In genomic region chr5:99729361-99729882, GRCm38 (mm10) we compare ENCODE assay signal across 8 mouse cellular contexts. TPM values are rescaled to one million over a fixed set of nuclear protein-coding genes. Genes with fewer than 3 reads are reported as not detected.
A peak's percentile ranks its signal among the peaks of the same experiment; 100 is the strongest.
DNase-seq lines count a peak whose midpoint lies in the region; ATAC-seq and TF ChIP-seq lines count a peak whose summit lies in the region.

No protein-coding gene starts in this region.

- H3K27me3 ChIP-seq in forebrain, postnatal 0 days (ENCODE audit: insufficient read depth, low read length), result no peaks in the 10 kb centered on the region
- peaks cover 5% of the 10 kb centered on the region for H3K27me3 ChIP-seq in hindbrain, embryonic 16.5 days (replicated peaks; ENCODE audit: control insufficient read depth, insufficient read depth, low read length)
- H3K27me3 ChIP-seq in limb, embryonic 10.5 days (ENCODE audit: low read depth, poor library complexity, severe bottlenecking), result peaks cover 40% of the 10 kb centered on the region
- no peaks in the 10 kb centered on the region for H3K27me3 ChIP-seq in midbrain, embryonic 16.5 days (ENCODE audit: control insufficient read depth, insufficient read depth, low read depth, low read length)

- peaks cover 9% of the 10 kb centered on the region for H3K4me1 ChIP-seq in forebrain, postnatal 0 days (ENCODE audit: insufficient read depth)
- peaks cover 7% of the 10 kb centered on the region for H3K4me1 ChIP-seq in hindbrain, embryonic 16.5 days (ENCODE audit: control insufficient read depth, insufficient read depth, low read depth, low read length)
- H3K4me1 ChIP-seq in limb, embryonic 10.5 days, result peaks cover 29% of the 10 kb centered on the region
- H3K4me1 ChIP-seq in midbrain, embryonic 16.5 days (ENCODE audit: control insufficient read depth, insufficient read depth, low read length), result peaks cover 5% of the 10 kb centered on the region; the same call in 1 of the 2 replicates

- H3K9ac ChIP-seq in forebrain, postnatal 0 days, result peak overlapping the region; percentile 44
- peak overlapping the region; percentile 61 for H3K9ac ChIP-seq in hindbrain, embryonic 16.5 days (ENCODE audit: low read depth, low read length)
- peak overlapping the region; percentile 62 for H3K9ac ChIP-seq in midbrain, embryonic 16.5 days (ENCODE audit: low read depth, low read length)

- WGBS in forebrain, postnatal 0 days, result under 1% methylated on average over 18 of the region's 18 CpGs
- under 1% methylated on average over 18 of the region's 18 CpGs for WGBS in hindbrain, embryonic 16.5 days
- WGBS in limb, embryonic 10.5 days, result under 1% methylated on average over 18 of the region's 18 CpGs
- under 1% methylated on average over 18 of the region's 18 CpGs for WGBS in midbrain, embryonic 16.5 days

- H3K27ac ChIP-seq in forebrain, postnatal 0 days (ENCODE audit: low read depth, low read length), result no peak overlapping the region
- H3K27ac ChIP-seq in hindbrain, embryonic 16.5 days (ENCODE audit: low read depth, low read length), result peak overlapping the region; percentile 79; the same call in 1 of the 2 replicates
- H3K27ac ChIP-seq in limb, embryonic 10.5 days, result peak overlapping the region; percentile 92
- peak overlapping the region; percentile 60 for H3K27ac ChIP-seq in midbrain, embryonic 16.5 days (ENCODE audit: low read length)

- H3K9me3 ChIP-seq in forebrain, postnatal 0 days (ENCODE audit: low read length), result no peaks in the 10 kb centered on the region
- no peaks in the 10 kb centered on the region for H3K9me3 ChIP-seq in hindbrain, embryonic 16.5 days (ENCODE audit: control insufficient read depth, low read length)
- no peaks in the 10 kb centered on the region for H3K9me3 ChIP-seq in limb, embryonic 10.5 days (replicated peaks)
- H3K9me3 ChIP-seq in midbrain, embryonic 16.5 days (replicated peaks; ENCODE audit: control insufficient read depth, low read length, poor library complexity, severe bottlenecking), result no peaks in the 10 kb centered on the region

- no peaks in the 10 kb centered on the region for H3K36me3 ChIP-seq in forebrain, postnatal 0 days (ENCODE audit: insufficient read depth)
- no peaks in the 10 kb centered on the region for H3K36me3 ChIP-seq in hindbrain, embryonic 16.5 days (ENCODE audit: control insufficient read depth, insufficient read depth, low read length)
- H3K36me3 ChIP-seq in limb, embryonic 10.5 days, result 0 out of 2 replicates have a peak, but pooled peaks cover 2% of the 10 kb centered on the region
- H3K36me3 ChIP-seq in midbrain, embryonic 16.5 days (ENCODE audit: control insufficient read depth, insufficient read depth, low read length), result no peaks in the 10 kb centered on the region

- TF ChIP-seq CTCF in forebrain, postnatal 0 days (IDR thresholded peaks at IDR 0.05; ENCODE audit: low read depth), result no peak

- DNase-seq in ZHBTc4 (ENCODE audit: low read depth, low spot score) (peak; percentile 64), MN1 (ENCODE audit: low spot score) (no peak)
- DNase-seq in cerebellum, adult 18-20 months, result peak; percentile 42 to 52
- peak; percentile 70 for DNase-seq in forebrain, postnatal 0 days
- DNase-seq in limb, embryonic 10.5 days (ENCODE audit: low spot score), result peak; percentile 77
- no peak for DNase-seq in urinary bladder, postnatal 4 days (ENCODE audit: low spot score in 2 of 2)

- ATAC-seq in forebrain, postnatal 0 days, result peak; percentile 71
- ATAC-seq in hindbrain, embryonic 16.5 days, result peak; percentile 78
- ATAC-seq in midbrain, embryonic 16.5 days, result peak; percentile 59

- H3K4me3 ChIP-seq in forebrain, postnatal 0 days (ENCODE audit: low read depth, low read length), result peak overlapping the region; percentile 59
- peak overlapping the region; percentile 63 for H3K4me3 ChIP-seq in hindbrain, embryonic 16.5 days (ENCODE audit: low read length)
- peak overlapping the region; percentile 76 for H3K4me3 ChIP-seq in limb, embryonic 10.5 days
- peak overlapping the region; percentile 73 for H3K4me3 ChIP-seq in midbrain, embryonic 16.5 days (ENCODE audit: low read depth, low read length)

- H3K4me2 ChIP-seq in forebrain, postnatal 0 days (ENCODE audit: low read depth), result peak overlapping the region; percentile 94
- H3K4me2 ChIP-seq in hindbrain, embryonic 16.5 days (ENCODE audit: low read length), result peak overlapping the region; percentile 83
- peak overlapping the region; percentile 65 for H3K4me2 ChIP-seq in midbrain, embryonic 16.5 days (ENCODE audit: low read length)

RNA-seq across cellular contexts. Expression of gene Rasgef1b, which starts 0.6 kb away (rescaled TPM):
- 43.6 and 49.6 TPM in 2 replicates for total RNA-seq in forebrain, postnatal 0 days (2014; rRNA removed)
- polyA plus RNA-seq in forebrain, postnatal 0 days (2015; fragmentation: Nextera tagmentation; extraction: Ambion mirVana), result 32.3 and 51.0 TPM in 2 replicates
- 43.5 and 45.7 TPM in 2 replicates for polyA plus RNA-seq in hindbrain, embryonic 16.5 days (2015; fragmentation: Nextera tagmentation; extraction: Ambion mirVana)
- polyA plus RNA-seq in limb, embryonic 10.5 days (2016; fragmentation: Nextera tagmentation; extraction: Ambion mirVana), result 20.6 and 32.5 TPM in 2 replicates
- polyA plus RNA-seq in midbrain, embryonic 16.5 days (2015; fragmentation: Nextera tagmentation; extraction: Ambion mirVana), result 59.7 and 69.0 TPM in 2 replicates

Comparison
In these comparisons a context has a peak if more than half of its experiments do, and no peak if none do; other contexts are left out.
1. DNase-seq: peak in ZHBTc4 (single experiment), cerebellum, adult 18-20 months (2 of 2), forebrain, postnatal 0 days (single experiment) and limb, embryonic 10.5 days (single experiment); none in MN1 (single experiment) and urinary bladder, postnatal 4 days (0 of 2).
2. Peak in every context shown above with its lines, with median percentiles within 50 percentile points of each other: ATAC-seq, H3K4me2 ChIP-seq, H3K4me3 ChIP-seq and H3K9ac ChIP-seq.